Mouse (Mus musculus): ENCODE measurements around the gene Rpl36-ps4.

DNA sequence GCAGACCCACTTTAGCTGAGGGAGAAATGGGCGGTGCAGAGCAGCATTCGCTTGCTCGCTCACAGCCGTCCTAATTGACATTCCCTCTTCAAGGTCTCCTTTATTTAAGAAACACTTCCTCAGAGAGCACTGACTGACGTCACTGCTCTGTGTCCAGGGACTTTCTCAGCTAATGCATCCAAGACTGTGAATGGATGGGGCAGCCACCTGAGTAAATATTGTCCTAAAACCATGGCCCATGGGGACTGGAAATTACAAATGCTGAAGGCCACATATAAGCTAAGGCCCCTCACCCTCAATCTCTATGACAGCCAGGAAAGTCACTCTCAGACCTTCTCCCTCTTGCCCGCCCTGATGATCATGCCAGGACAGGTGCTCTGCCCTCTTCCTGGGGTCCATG is 23.6 kb upstream of the Rpl36-ps4 start:
- TF ChIP-seq CTCF (IDR thresholded peaks at IDR 0.05; ENCODE audit: borderline replicate concordance, control insufficient read depth, extremely low read depth, insufficient read depth, low read length, poor library complexity): no peak
- no peak for TF ChIP-seq POLR2A (IDR thresholded peaks at IDR 0.05; ENCODE audit: control insufficient read depth, extremely low read depth, insufficient read depth, low read length, poor library complexity)
